Mouse (Mus musculus): ENCODE data around the gene Tns1.

DNA sequence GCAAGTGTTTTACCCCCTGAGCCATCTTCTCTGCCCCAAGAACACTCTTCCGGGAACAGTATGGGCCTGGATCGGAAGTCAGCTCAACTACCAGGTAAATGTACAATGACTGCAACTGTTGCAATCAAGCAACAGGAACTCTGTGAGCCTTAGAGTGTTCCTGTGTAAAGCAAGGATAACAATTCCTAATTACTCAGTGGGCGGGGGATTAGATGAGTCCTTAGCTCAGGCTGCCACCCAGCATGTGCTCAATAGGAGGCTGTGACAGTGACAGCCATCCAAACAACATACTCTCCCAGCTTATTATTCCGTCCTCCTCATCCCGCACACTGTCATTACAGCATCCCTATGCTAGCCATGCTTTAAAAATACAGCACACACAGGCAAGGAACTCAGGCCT is 200.0 kb downstream of the Tns1 start:
- TF ChIP-seq CTCF (IDR thresholded peaks at IDR 0.05) = no peak
- no peak; the same call in 1 of the 2 replicates for TF ChIP-seq EP300 (IDR thresholded peaks at IDR 0.05)

Data from lung, postnatal 0 days (tissue).